Mouse (Mus musculus) E14TG2a.4 (cell line): Measurements from ENCODE around the gene 1700029P11Rik.

Source experiments
- CTCF ChIP-seq: conservative IDR thresholded peaks from 2 replicates; pipeline ENCODE4 v1.5.1; 2014; ENCODE audit warnings: low read length
- NANOG ChIP-seq: IDR thresholded peaks from 2 replicates; pipeline ENCODE4 v1.6.1; 2014; ENCODE audit warnings: borderline replicate concordance, low read length, mixed read lengths

DNA sequence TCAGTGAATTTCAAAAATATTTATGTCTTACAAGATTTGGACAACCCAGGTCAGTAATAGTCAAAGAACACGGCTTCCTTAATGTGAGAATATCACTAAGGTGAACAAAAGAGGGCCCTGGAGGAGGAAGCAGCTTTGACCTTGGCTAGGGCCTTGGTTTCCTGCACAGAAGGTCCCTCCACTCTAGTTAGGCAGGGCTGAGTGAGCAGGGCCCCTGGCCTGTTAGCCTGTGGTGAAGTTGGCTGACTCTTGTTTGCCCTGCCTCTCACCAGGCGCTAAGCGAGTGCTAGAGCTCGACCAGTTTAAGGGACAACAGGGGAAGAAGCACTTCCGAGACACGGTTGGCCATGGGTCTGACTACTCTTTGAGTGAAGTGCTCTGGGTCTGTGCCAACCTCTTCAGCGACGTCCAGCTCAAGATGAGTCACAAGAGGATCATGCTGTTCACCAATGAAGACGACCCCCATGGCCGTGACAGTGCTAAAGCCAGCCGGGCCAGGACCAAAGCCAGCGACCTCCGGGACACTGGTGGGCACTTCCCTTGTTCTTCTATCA, 42.3 kb downstream of the 1700029P11Rik start:
- TF ChIP-seq CTCF = no peak
- TF ChIP-seq NANOG = no peak
